Mouse (Mus musculus): ENCODE results near the gene Gpr55.
A peak's percentile ranks its signal among the peaks of the same experiment; 100 is the strongest.
"Not testable (repeated sequence)": the region's sequence is repeated elsewhere in the genome, so short reads cannot be mapped to it uniquely, and the experiment has no call there.

Gene Gpr55

DNA sequence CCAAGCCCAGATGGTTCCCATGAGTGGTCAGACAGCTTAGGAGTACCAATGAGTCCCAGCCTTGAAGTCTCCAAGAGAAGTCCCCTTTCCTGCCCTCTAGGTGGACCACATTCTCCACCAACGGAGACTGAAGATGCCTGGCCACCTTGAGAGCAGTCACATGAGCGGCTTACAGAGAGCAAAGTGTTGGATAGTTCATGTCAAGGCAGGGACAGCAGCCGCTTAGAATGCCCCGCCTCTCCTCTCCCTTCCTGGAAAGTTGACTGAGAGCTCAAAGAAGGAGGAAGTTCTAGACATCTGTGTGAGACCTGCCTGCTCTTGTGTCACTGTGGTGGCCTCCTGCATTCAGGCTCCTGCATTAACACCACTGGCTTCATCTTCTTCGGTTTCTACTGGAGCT lies at the start of gene Gpr55:
Gene Gpr55, minus strand, starts transcription at position 135 of the 400 bp plus-strand sequence.
- DNase-seq (ENCODE audit: low spot score) = no peak

DNA sequence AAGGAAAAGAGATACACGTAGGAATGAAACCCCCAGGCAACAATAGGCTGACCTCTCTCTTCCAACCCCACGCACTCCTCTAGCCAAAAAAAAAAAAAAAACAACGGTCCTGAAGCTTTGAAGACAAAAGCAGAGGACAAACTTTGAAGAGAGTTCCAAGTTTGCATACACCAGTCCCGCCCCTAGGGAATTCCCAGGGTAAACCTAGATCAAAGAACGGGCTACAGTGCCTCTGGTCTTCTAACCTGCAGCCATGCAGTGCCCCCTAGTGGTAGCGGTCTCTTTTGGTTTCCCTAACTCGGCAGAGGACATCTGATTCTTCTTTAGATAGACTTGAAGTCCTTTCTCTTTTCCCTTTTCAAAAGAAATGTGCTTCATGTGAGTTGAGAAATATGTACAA lies 47.0 kb upstream of the Gpr55 start:
- peak; percentile 53 for DNase-seq (ENCODE audit: low spot score)

DNA sequence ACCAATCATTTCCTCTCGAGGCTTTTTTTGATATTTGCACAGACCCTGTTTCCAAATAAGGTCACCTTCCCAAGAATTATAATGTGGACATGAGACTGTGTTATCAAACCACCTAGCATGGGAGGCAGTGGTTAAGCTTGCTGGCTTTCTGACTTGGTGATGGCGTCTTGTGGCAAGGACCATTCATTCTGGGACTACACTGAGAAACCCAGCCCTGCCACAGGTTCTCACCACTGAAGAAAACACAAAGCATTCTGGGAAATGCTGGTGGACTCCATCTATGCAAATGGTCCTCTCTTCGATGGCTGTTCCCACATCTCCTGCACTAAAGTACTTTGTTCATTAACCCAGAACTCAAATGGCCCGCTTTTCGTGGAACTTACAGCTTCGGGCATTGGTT lies 45.2 kb upstream of the Gpr55 start:
- no peak for DNase-seq (ENCODE audit: low spot score)

DNA sequence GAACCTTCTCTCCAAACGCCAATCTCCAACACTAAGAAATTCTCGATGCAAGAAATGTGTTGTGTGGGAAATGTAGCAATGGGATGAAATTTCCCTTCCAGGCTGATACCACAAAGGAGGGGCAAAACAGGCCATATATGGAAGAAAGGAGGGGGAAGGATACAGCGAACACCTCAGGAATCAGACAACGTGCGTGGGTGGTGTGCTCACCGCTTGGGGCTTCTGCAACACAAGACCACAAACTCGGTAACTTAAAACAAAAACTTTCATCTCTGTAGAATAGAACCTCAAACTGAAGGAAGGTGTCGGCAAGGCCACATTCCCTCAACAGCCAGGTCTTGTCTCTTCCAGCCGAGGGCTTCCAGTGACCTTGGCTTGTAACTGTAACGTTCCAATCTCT lies 44.7 kb upstream of the Gpr55 start:
- DNase-seq (ENCODE audit: low spot score) = no peak

DNA sequence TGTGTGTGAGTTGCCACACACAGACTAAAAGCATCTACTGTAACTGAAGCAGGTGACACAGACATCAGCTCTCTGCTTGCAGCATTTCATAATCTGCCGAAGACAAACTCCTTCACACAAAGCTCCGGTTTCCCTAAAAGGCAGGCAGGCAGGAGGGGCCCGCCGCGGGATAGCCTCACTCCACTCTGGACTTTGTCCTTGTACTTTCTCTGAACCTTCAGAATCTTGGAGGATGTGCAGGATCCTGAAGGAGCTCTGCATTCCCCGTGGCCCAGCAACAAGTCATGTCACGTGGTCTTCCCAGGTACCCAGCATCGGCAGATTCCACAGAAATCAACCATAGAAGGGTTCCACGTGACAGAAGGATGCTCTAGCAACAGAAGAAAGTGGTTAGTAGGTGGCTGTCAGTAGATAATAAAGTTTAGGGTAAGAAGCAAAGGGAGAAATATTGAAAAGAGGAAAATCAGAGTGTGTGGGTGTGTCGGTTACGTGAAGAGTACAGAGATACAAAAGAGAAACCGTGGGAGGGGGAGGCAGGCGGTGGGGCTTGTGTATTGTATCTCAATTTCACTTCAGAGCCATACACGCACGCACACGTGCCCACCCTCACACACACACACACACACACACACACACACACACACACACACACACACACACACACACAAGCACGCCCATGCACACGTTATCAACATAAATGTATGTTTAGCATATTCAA lies 39.2 kb upstream of the Gpr55 start:
- DNase-seq (ENCODE audit: low spot score) = no peak

DNA sequence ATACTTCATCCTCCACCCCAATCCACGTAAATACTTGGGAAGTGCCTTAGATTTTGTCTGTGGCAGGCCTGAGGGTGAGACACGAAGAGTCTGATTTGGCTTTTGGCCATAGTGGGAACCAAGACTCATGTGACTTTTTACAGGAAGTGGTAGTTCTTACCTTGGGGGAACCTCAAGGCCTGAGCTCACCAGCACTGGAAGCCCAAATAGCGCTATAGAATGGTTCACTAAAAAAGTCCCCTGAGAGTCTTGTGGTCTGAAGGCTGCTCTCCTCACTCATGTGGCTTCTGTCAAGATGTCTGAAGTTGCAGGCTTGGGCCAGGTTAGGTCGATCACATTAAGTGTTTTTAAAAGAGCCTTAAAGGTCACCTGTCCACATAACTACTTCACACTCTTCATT lies 37.2 kb upstream of the Gpr55 start:
- no peak for DNase-seq (ENCODE audit: low spot score)

DNA sequence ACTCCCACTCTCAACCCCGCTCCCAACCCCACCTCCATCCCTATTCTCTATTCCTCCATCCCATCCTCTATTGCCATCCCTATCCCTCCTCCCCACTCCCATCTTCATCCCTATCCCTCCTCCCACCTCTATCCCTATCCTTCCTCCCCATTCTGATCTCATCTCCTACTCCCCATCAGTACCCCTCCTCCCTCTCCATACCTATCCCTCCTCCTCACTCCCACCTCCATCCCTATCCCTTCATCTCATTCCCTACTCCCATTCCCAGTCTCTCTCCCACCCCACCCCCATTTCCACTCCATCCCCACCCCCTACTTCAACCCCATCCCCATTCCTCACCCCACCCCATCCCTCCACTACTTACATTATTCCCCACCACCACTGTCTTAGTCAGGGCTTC lies 36.4 kb upstream of the Gpr55 start:
- no peak for DNase-seq (ENCODE audit: low spot score)

DNA sequence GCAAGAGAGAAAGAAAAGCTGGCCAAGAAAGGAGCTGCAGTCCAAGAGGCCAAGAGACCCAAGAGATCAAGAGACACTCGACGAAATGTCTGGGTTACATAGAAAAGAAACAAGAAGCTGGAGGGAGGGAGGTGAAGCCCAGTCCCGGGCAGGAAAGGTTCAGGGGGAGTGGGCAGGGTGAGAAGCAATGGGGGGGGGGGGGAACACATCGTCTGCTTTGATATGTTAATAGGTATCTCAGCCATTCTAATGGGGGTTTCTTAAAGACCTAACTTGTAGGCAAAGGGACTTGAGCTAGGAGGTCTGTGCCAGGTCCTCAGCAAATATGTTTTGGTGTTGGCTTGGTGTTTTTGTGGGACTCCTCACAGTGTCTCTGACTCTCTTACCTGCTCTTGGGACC lies 32.7 kb upstream of the Gpr55 start:
- no peak for DNase-seq (ENCODE audit: low spot score)

DNA sequence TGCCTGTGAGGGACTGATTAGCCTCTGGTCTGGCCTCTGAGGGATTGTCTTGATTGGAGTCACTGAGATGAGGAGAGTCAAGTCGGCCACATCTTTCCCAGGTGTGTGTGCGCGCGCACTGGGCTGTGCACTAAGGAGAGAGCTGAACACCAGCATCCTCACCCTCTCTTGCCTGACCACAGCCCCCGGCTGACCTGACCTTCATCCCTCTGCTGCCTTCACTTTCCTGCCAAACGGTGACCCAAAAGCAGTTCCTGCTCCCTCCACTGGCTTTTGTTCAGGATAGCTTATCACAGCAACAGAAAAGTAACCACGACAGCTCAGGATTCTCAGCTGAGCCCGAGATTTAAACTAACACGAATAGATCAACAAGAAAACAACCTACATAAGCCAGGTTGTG lies 31.4 kb upstream of the Gpr55 start:
- no peak for DNase-seq (ENCODE audit: low spot score)

DNA sequence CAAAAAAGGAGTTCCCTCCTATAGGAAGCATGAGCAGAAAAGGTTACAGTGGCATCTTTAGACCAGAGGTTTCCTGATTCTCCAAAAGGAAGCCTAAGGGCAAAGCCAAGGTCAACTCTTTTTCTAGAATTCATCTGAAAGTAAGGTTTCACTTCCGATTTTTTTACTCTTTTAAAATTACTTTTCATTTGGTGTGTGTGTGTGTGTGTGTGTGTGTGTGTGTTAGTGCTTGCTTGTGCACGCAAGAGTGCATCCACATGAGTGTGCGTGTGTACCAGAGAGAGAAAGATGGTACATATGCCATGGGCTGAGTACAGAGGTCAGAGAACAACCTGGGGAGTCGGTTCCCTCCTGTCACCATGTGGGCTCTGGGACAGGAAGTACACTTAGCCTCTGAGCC lies 28.1 kb upstream of the Gpr55 start:
- DNase-seq (ENCODE audit: low spot score) = not testable (repeated sequence)

DNA sequence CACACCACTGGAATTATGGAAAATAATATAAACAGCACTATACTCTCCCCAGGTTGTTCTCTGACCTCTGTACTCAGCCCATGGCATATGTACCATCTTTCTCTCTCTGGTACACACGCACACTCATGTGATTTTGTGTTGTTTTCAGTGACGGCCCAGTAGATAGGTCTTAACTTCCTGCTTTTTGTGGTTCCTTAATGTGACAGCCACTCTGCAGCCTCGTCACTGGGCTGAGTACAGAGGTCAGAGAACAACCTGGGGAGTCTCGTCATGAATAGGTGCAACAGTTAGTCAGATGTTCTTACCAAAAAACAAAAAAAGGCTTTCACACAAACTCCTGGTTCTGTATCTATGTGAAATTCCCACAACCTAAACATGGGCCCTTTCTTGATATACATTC lies 27.5 kb upstream of the Gpr55 start:
- no peak for DNase-seq (ENCODE audit: low spot score)

DNA sequence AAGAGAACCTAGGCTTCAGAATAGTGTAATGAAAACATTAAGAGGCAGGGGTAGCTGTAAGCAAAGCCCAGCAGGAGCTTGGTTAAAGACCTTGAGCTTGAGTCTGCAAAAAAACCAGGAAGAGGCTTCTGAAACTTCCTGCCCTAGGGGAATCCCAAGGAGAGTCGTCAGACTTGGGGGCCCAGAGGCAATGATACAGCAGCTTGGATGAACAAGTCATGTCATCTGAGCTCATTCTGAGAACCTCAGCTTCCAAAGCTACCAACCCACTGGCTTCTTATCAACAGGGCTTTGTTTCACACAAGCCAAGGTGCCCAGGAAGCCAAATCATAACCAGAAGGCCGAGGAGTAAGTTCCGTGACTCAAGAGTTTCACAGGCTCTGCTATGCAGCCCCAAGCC lies 25.0 kb upstream of the Gpr55 start:
- no peak for DNase-seq (ENCODE audit: low spot score)

DNA sequence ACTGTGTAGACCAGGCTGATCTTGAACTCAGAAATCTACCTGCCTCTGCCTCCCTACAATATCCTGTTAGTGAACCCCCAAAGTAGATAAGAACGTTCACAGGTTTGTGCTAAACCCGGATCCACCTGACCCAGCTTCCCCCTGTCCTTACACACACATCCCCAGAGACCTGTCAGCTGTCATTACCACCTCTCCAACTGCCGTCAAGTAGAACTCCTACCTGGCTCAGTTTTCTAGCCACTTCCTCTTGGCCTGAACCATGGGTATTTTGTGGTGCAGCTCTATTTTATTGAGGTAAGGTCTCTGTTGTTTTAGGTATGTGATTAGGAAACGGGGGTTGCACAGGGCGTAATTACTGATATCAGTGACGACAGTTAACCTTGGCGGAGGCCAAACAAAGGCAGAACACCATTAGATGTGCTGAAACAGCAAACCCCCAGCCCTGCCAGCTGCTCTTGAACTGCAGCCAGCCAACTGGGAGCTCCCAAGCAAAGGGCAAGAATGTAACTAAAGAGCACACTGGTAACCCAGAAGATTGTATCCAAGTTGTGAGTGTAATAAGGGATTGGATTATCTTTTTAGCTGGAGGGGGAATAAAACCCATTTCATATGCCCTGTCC lies 21.0 kb upstream of the Gpr55 start:
- no peak for DNase-seq (ENCODE audit: low spot score)

DNA sequence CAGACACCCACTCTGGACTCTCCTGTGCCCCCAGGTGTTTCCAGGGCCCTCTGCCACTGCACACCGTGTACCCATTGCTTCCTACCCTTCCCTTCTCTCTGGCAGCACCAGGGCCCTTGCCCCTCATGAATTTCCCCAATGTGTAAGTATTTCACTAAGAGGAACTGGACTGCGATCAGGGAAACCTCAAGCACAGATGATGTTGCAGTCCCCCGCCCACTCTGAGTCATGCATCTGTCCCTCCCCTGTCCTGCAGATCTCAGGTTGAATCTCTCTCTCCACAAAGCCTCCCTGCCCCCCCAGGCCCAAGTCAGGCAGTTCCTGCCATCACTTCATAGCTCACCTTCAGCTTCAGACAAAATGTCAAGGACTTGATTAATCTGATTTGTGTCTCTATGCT lies 16.9 kb upstream of the Gpr55 start:
- no peak for DNase-seq (ENCODE audit: low spot score)

DNA sequence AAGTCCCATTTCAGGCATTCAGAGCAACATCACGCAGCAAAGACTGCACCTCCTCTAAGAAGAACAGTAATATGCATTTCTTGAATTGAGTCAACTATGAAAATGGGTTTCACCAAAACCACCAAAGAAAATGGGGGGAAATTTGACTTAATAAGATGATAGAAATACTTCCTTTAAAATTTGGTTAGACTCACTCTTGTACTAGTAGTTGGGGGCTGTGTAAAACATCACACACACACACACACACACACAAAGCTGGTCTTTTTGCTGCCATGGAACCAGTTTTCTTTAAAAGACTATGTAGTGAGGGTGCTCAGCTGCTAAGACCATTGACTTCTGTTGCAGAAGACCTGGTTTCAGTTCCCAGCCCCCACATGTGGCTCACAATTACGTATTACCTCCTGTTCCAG lies 12.7 kb upstream of the Gpr55 start:
- no peak for DNase-seq (ENCODE audit: low spot score)

DNA sequence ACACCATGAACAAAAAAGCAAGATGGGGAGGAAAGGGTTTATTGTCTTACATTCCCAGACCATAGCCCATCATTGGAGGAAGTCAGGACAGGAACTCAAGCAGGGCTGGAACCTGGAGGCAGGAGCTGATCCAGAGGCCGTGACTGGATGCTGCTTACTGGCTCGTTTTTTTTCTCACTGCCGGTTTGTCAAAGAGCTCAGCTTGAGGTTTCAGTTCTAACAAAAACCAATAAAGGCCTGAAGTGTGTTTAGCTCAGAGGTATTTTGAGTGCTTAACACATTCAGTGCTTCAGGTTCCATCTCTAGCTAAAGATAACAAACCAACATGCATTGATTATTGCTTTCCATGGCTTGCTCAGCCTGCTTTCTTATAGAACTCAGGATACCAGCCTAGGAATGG lies 11.5 kb upstream of the Gpr55 start:
- DNase-seq (ENCODE audit: low spot score) = no peak

DNA sequence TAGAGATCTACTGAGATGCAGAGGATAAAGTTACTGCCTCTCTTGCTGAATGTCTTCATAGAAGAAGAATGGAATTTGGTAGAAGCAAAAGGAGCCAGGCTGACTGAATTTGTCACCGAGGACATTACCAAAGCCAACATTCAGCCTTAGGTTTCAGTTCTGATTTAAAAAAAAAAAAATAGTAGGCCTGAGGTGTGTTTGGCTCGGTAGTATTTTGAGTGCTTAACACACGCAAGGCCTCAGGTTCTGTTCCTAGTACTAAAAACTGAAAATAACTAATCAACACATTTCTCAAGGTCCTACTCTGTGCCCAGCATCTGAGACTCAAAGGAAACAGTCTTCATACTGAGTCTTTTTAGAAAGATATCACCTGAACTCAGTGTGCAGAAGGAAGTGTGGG lies 10.3 kb upstream of the Gpr55 start:
- no peak for DNase-seq (ENCODE audit: low spot score)

DNA sequence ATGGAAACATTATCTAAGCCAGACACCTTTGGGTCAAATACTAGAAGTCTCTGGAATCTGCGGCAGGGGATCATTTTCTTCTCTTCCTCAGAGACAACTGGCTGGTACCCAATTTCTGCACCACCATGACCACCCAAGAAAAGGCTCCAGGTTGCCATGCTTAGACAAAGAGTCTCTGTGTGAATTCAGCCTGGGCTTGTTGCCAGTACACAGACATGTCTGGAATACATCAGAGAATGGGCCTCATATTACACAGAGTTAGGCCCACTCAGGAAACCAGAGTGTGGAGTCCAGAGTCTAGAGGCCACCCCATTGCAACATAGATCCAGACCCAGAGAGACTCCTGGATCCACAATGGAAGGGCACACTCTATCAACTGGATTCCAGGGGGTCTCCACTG lies 8.7 kb upstream of the Gpr55 start:
- no peak for DNase-seq (ENCODE audit: low spot score)

DNA sequence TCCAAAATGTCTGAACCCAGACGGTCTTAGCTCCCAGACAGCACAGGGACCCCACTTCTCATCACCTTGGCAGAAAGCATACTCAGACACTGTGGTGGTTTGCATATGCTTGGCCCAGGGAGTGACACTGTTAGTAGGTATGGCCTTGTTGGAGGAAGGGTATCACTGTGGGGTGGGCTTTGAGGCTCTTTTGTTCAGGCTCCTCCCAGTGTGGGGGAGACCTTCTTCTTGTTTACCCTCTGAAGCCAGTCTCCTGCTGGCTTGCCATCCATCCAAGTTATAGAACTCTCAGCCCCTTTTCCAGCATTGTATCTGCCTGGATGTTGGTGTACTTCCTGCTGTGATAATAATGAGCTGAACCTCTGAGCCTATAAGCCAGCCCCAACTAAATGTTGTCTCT lies 8.3 kb upstream of the Gpr55 start:
- no peak for DNase-seq (ENCODE audit: low spot score)

DNA sequence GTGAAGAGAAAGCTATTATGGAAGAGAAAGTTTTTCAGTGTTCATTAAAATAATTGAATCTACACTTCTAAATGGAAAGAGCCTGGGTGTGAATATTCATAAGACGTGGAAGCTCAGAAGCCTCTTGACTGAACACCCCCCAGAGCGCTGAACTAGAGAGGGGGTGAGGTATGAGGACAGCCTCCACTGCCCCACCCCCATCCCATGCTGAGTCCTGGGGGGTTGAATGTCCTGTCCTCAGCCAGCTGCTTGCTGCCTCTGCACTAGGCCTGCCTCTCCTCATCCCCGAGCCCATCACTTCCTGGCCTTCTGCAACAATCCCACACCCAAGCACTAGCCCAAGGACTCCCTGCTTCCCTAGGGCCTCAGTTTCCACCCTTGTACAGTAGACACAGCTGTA lies 5.0 kb upstream of the Gpr55 start:
- no peak for DNase-seq (ENCODE audit: low spot score)

DNA sequence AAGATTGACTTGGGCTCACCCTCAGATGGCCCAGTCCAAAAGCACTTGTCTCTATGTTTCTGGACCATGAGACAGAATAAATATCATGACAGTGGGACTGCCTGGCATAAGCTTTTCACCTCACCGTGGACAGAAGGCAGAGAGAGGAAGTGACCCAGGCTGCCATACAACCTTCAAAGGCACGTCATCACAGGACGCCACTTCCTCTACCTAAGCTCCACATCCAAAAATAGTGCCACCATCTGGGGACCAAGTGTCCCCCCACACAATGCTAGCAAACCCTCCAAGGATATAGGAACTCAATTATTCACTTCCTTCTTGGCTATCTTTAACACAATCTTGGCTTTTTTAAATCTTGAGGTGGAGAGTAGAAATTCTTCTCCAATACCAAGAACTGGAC lies 1.3 kb upstream of the Gpr55 start:
- no peak for DNase-seq (ENCODE audit: low spot score)

DNA sequence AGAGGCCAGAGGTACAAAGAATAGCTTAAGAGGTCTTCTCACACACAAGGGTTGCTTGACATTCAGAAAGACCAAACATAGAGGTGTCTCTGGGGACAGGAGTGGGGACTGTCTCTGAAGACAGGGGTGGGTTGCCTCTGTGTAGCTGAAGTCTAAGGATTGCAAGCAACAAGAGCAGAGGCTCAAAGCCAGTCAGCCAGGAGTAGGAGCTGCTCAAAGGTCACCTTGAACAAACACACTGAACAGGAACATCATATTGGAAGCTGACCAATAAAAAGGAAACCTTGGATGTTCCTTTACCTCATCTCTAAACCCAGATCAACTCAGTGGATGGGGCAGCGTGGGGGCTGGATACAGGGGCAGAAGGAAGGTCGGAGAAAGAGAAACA lies 924 bp downstream of the Gpr55 start:
- no peak for DNase-seq (ENCODE audit: low spot score)

DNA sequence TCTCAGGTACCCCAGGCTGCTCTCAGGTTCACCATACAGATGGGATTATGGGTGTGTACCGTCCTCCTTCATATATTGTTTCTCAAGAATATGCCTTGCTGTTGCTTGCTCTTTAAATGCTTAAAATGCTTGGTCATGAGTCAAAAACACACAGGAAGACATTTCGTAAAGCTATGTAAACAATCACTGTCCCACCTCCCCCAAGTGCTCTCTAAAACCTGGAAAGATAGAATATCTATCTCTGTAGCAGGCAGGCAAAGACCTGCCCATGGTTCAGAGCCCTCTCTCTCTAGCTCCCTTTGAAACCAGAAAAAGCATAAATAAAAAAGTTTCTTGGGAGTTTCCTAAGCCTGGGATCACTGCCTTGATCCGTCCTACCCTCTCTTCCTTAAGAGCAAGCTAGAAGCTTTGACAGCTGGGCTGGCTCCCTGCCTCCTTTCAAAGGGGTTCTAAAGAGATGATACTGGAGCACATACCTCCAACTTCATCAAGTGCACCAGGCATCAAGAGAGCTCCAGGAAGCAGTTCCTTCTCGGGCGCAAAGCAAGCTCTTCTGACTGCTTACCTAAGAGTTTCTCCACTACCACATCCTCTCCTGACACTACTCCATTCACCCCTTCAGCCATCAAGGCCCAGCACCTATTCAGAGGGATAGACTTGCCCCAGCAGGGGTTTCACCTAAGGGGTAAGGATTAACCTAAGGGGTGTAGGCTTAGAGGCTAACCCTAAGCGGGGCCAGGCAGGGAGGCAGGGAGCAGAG lies 1.5 kb downstream of the Gpr55 start:
- no peak for DNase-seq (ENCODE audit: low spot score)
